Mouse (Mus musculus) cerebellum, adult 11 months (tissue): ENCODE data around the gene Fam170b.
A peak's percentile ranks its signal among the peaks of the same experiment; 100 is the strongest.

Experiments used
- DNase-seq: peaks from one replicate; pipeline ENCODE4 v3.0.0; 2022

Fam170b gene

DNA sequence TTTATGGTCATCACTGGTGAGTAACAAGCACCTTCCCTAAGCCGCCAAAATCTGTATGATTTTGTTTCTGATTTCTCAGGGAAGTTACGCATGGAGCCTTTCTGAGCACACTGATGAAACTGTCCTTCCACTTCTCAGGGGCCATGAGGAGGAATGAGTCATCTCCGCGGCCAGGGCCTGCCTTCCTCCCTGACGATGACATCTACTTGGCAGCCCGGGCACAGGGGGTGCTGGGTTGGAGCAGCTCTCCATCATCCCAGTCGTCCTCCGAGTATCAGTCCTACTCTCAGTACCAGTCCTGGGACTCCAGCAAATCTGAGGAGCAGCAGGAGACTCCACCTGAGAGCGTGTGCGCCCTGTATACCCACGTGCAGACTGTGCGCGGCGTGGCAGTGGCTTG, 1.4 kb downstream of the Fam170b start:
- DNase-seq = no peak

- DNase-seq = no peak
Observed at GRCm38 (mm10) chr14:32835596-32835995, 1.8 kb downstream of the Fam170b start.

GRCm38 (mm10) chr14:32836191-32836590, 2.4 kb downstream of the Fam170b start:
- DNase-seq = no peak

GRCm38 (mm10) chr14:32842052-32842451, 8.3 kb downstream of the Fam170b start:
- DNase-seq = no peak

- DNase-seq = no peak
Observed at GRCm38 (mm10) chr14:32854059-32854458, 20.3 kb downstream of the Fam170b start.

GRCm38 (mm10) chr14:32856246-32856645, 22.5 kb downstream of the Fam170b start:
- DNase-seq = no peak

DNA sequence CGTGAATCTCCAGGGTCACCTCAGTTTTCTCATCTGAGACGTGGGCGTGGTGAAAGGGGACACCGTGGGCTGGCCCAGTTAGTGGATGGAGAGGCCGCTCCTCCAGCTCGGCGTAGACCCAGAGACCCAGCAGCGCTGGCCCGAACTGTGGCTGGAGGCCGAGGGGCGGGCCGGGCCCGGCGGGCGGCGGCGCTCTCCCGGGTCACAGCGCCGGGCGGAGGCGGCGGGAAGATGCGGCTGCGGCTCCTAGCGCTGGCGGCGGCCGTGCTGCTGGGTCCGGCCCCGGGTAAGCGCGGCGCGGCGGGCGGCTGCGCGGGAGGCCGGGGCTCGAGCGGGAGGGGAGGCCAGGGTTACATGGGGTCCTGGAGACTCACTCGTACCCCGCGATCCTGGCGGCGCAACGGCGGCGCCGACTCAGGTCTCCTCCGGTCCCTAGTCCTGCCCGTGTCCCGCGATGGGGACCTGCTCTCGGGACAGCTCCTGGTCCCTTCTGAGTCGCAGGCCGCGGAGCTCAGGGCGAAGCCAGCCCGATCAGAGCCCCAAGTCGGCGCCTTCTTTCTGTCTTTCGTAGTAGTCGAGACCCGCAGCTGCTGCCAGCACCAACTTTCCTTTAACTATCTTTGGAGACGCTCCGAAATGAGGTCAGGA, 23.0 kb downstream of the Fam170b start, which contains the start of gene Vstm4:
TSS of gene Vstm4 (plus strand) at position 76 of the 648 bp plus-strand sequence.
- peak; percentile 6 for DNase-seq

DNA sequence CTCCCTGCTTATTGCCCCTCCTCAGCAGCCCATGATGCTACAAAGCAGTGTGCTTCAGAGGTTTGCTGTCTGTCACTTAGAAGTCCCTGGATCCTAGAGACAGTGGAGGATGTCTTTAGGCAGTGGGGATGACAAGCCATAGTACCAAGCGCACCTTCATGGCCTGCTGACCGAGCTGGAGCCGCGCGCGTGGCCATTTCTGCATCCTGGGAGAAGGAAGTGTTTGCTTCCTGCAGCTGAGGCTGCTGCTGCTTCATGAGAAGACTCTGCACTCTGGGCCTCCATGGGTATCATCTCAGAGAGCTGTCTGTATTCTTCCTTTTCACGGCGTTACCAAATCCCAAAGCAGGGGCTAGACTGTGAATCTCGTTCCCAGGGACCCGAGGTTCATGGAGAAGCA, 24.6 kb downstream of the Fam170b start:
- no peak for DNase-seq

DNA sequence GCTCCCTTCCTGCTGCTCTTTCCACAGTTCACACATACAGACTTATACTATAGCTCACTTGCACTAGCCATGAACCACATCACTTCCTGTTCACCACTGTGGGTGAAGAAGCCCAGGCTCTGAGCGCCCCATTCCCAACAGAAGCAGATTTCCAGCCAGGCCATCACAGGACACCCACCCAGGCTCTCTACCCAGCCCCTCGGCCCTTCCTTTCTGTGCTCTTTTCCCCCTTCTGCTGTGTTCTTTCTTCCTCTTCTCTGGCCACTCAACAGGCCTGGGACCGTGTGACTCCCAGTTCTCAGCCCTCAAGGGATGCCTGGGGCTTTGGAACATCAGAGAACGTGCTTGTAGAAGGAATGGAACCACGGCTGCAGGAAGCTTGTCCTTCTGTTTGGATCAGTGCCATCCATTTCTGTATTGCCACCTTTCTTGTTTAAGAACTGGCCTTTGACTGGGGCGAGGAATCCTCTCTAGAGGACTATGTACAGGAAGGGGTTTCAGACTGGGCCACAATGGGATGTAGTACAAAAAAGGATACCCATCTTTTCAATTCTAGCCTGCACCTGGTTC, 25.3 kb downstream of the Fam170b start:
- no peak for DNase-seq

DNA sequence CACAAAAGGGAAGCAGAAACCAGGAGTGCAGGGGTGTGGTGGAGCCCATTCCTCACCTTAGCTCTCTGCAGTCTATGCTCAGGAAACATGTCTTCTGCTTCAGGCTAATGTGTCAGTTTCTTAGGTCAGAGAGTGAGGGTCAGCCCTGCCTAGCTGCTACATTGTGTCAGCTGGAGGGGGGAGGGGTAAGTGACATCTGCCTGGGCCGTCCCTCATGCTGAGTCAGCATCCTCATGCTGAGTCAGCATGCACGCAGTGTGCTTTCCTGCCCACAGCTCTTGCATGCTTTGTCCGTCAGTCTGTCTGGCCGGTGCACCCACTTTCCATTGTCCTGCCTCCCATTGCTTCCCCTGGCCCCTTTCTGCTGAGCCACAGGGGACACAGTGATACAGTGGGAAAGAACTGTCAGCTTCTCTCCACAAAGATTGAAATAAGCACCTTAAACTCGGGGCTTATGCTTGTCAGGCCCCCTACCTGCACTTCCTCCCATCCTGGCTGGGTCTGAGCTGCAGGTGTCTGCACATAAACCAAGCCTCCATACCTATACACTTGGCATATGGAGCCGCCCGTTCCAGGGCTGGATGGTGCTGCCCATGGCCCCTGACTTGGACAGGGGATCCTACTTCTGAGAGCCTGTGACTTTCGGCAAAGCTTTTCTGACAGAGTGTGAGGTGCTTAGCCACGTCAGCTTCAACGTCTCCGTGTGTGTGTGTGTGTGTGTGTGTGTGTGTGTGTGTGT, 26.2 kb downstream of the Fam170b start:
- no peak for DNase-seq

DNA sequence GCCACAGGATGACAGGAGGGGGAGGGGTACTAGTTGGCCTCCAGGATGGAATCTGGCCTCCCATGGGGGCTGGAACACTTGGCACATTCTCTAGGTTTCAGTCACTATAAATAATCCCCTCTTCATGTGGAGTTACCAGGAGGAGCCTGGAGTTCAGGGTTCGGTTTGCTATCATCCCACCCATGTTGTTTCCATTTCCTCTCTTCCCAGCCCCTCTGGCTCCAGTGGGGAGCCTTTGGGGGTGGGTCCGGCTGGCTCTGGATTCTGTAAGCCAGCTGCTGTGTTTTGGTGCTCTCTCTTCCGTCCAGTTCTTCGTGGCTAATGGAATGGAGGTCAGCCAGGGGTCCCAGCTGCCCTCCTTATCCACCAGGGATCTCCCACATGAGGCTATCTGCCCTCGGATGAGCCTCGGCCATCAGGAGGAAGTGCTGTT, 27.4 kb downstream of the Fam170b start:
- DNase-seq = no peak

- DNase-seq = no peak
Observed at GRCm38 (mm10) chr14:32861656-32862055, 27.9 kb downstream of the Fam170b start.

DNA sequence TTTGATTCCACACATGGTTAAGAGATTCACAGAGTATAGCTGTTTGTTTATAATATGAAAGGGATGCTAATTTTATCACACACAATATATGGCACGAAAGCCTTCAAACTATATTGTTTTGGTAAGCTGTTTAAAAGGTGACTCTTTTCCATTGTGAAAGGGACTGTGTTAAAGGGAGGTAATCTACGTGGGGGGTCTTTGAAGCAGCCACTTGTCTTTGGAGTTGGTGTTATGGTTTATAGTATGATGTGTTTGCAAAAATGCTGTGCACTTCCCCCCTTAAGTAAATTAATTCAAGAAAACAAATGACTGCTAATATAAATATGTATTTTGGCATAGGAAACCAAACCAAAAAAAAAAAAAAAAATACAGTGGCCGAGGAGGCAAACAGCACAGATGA, 31.6 kb downstream of the Fam170b start:
- no peak for DNase-seq

DNA sequence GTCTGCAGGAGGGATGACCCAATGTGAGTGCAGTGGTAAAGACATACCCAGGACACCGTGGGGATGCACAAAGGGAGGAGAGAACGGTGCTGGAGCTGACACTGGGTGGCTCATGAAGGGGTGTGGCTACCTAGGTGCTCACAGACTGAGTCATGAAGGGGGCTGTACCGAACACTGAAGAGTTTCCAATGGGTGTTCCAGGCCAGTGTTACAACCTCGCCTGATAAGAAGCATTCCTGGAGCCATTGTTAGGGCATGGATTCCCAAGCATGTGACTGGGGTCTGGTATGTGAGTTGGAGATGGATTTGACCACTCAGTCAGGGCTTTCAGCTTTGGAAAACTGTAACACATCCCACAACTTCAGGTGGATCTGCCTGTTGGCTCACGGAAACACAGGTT, 38.2 kb downstream of the Fam170b start:
- DNase-seq = no peak

- no peak for DNase-seq
Observed at GRCm38 (mm10) chr14:32877549-32877948, 43.8 kb downstream of the Fam170b start.

DNA sequence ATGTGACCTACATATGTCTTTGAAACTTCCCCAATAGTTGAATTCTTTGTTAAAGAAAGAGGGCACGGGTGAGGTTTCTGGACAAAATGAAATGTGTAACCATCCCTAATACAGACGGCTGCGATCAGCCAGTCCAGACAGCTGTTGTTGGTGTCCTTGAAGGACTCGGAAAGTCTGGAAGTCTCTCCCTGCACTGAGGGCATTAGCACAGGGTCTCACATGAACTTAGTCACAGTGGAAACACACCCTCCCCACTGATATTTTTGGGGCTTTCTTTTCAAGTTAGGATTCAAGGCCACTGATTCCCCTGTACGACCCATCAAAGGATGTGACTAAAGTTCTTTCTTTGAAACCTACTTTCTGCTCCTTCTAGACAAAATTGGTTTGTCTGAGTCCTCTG, 46.6 kb downstream of the Fam170b start:
- no peak for DNase-seq

- no peak for DNase-seq
Observed at GRCm38 (mm10) chr14:32881693-32882092, 47.9 kb downstream of the Fam170b start.
